Mouse (Mus musculus) embryonic fibroblast, embryonic 13.5 days (primary cell): ENCODE measurements around the gene Il1rl2.

Source experiments
- CTCF ChIP-seq: IDR thresholded peaks from 2 replicates; pipeline ENCODE4 v1.5.1; 2011; ENCODE audit warnings: mild to moderate bottlenecking, control low read depth, low read length, moderate library complexity, borderline replicate concordance; ENCODE audit not compliant: insufficient read depth
- POLR2A ChIP-seq: IDR thresholded peaks from 2 replicates; pipeline ENCODE4 v1.6.1; 2011; ENCODE audit warnings: low read depth, mild to moderate bottlenecking, control low read depth, low read length, moderate library complexity

DNA sequence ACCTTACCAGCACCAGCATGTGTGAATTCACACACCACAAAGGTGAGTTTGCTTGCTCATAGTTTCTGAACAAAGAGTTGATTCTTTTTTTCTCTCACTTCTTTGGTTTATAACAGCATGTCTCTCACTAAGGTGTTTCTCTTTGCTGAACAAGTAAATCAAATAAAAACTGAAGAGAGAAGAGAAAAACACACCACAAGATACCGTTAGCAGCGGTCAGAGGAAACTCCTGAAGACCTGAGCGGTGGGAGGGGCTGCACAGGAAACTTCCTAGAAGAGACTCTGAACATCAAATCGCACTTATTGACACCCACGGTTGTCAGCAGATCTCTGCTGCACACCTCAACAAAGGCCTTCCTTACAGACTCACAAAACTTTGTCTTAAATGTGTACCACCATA, 58.4 kb downstream of the Il1rl2 start:
- TF ChIP-seq CTCF (no peak), POLR2A (no peak)
